Mouse (Mus musculus): ENCODE data around the gene Cavin1. TPM values are rescaled to one million over a fixed set of nuclear protein-coding genes. Genes with fewer than 3 reads are reported as not detected.
A peak's percentile ranks its signal among the peaks of the same experiment; 100 is the strongest.

Cavin1 gene
- total and polyA plus RNA-seq, 3 experiments, result 3.4 to 9.0 TPM; not detected in 1

DNA sequence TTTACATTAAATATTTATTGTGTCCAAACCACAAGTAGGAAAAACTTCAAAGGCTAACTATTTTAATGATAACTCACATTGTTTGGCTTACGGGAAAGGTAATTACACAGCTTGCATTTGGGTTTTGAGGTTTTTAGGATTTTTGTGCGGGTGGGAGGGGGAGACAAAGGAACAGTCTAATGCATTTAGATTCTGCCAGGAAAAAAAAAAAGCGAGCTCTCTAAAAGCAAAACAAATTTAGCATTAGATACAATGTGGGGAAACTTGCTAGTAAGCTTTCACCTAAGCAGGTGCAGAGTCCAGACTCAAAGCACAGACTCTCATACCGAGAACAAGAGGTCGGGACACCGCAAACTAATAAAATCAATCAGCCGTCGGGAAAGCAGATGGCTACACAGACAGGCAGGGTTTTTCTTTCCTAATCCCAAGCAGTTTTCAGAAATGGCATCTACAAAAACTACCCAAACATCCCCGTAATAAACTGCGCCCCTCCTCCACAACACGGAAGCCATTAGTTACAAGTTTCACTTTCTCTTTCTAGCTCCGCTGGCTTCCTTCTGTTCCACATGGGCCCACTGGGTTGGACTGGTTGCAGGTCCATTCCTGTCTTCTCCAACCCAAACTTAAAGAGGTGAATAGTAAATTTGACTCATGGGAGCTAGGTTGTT lies 39.3 kb downstream of the Cavin1 start (continued):
- peak; percentile 43 for TF ChIP-seq NELFE (IDR thresholded peaks at IDR 0.05; ENCODE audit: low read depth, low read length)
- no peak for TF ChIP-seq POLR2AphosphoS2 (IDR thresholded peaks at IDR 0.05; ENCODE audit: low read length)
- peak; percentile 71 for TF ChIP-seq HCFC1 (IDR thresholded peaks at IDR 0.05; ENCODE audit: low read depth, low read length)
- no peak; a peak in 1 of 4 replicates for TF ChIP-seq EP300 (IDR thresholded peaks at IDR 0.05; ENCODE audit: low read depth in 1 of 2, low read length in 2 of 2)
- TF ChIP-seq MAFK (IDR thresholded peaks at IDR 0.05; ENCODE audit: borderline replicate concordance, low read depth, low read length), result no peak
- TF ChIP-seq MYC (IDR thresholded peaks at IDR 0.05; ENCODE audit: low read depth, low read length), result peak; percentile 74
- TF ChIP-seq SIN3A (IDR thresholded peaks at IDR 0.05; ENCODE audit: low read length), result peak; percentile 94

DNA sequence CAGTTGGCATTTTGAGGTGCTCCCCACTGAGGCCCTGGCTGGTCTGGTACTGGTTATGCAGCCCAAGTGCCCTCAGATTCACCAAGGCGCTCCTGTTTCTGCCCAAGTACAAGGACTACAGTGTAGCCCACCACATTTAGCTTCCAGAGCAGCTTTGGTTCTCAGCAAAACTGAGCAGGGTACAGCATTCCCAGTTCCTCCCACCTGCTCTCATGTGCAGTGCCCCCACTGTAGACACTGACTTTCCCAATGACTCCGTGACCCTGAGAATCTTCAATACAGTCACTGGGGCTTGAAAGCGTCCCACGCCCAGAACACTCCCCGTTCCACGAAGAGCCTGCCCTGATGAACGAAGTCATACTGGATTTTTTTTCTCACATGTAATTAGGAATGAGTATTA lies 40.1 kb downstream of the Cavin1 start:
- Histone ChIP-seq H3K4me1 (ENCODE audit: control insufficient read depth in 1 of 2, insufficient read depth in 2 of 2, low read length in 2 of 2) (peaks cover 17 to 36% of the 10 kb centered on the region in 2 experiments), H3K4me3 (ENCODE audit: control insufficient read depth in 1 of 2, insufficient read depth in 1 of 2, low read depth in 2 of 2, low read length in 2 of 2) (no peak overlapping the region; a peak in 1 of 4 replicates), H3K27me3 (ENCODE audit: control insufficient read depth in 1 of 2, insufficient read depth in 2 of 2, low read length in 2 of 2) (no peaks in the 10 kb centered on the region), H3K79me2 (ENCODE audit: control insufficient read depth, insufficient read depth, low read length, poor library complexity) (peaks cover 11% of the 10 kb centered on the region), H3K9ac (ENCODE audit: control insufficient read depth, low read depth, low read length, poor library complexity, severe bottlenecking) (peak overlapping the region; percentile 17; the same call in 1 of the 2 replicates), H3K27ac (ENCODE audit: control insufficient read depth, low read depth, low read length) (0 out of 2 replicates have a peak overlapping the region, but pooled peaks have one; percentile 16), H3K9me3 (replicated peaks; ENCODE audit: insufficient read depth, low read length) (no peaks in the 10 kb centered on the region), H3K36me3 (ENCODE audit: control insufficient read depth in 1 of 2, insufficient read depth in 2 of 2, low read length in 2 of 2) (peaks cover 0 to 51% of the 10 kb centered on the region in 2 experiments; a peak in 2 of 4 replicates)
- TF ChIP-seq ETS1 (IDR thresholded peaks at IDR 0.05; ENCODE audit: low read depth, low read length) (no peak), TCF12 (IDR thresholded peaks at IDR 0.05; ENCODE audit: low read depth, low read length) (no peak), RAD21 (IDR thresholded peaks at IDR 0.05; ENCODE audit: low read depth, low read length) (no peak), USF1 (IDR thresholded peaks at IDR 0.05; ENCODE audit: low read depth, low read length) (no peak), UBTF (IDR thresholded peaks at IDR 0.05; ENCODE audit: borderline replicate concordance, insufficient read depth, low read depth, low read length) (no peak), BHLHE40 (IDR thresholded peaks at IDR 0.05; ENCODE audit: borderline replicate concordance, low read depth, low read length) (no peak)
- no peak for DNase-seq (ENCODE audit: low read depth, low spot score)

DNA sequence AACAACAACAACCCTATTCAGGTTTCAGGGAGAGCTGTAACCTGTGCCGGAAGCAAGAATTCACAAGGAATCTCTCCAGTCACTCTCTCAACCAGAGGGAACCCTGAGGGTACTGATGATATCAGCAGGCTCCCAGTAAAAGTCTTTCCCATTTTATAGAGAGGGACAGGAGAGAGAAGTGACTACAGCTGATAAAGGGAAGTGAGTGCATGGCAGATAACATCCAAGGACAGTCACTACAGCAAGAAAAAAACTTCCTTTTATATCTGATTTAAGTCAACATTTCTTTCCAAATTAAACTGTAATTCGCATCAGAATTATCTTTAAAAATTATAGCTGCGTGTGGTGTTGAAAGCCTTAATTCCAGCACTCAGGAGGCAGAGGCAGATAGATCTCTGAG lies 43.3 kb downstream of the Cavin1 start:
- DNase-seq (ENCODE audit: low read depth, low spot score), result peak; percentile 54
- Histone ChIP-seq H3K36me3 (ENCODE audit: control insufficient read depth in 1 of 2, insufficient read depth in 2 of 2, low read length in 2 of 2) (peaks cover 0 to 33% of the 10 kb centered on the region in 2 experiments; a peak in 2 of 4 replicates), H3K9ac (ENCODE audit: control insufficient read depth, low read depth, low read length, poor library complexity, severe bottlenecking) (no peak overlapping the region), H3K27me3 (ENCODE audit: control insufficient read depth in 1 of 2, insufficient read depth in 2 of 2, low read length in 2 of 2) (no peaks in the 10 kb centered on the region), H3K9me3 (replicated peaks; ENCODE audit: insufficient read depth, low read length) (no peaks in the 10 kb centered on the region), H3K4me3 (ENCODE audit: control insufficient read depth in 1 of 2, insufficient read depth in 1 of 2, low read depth in 2 of 2, low read length in 2 of 2) (no peak overlapping the region), H3K27ac (ENCODE audit: control insufficient read depth, low read depth, low read length) (peak overlapping the region; percentile 23), H3K79me2 (ENCODE audit: control insufficient read depth, insufficient read depth, low read length, poor library complexity) (peaks cover 5% of the 10 kb centered on the region), H3K4me1 (ENCODE audit: control insufficient read depth in 1 of 2, insufficient read depth in 2 of 2, low read length in 2 of 2) (peaks cover 13 to 15% of the 10 kb centered on the region in 2 experiments)
- TF ChIP-seq POLR2A (IDR thresholded peaks at IDR 0.05; ENCODE audit: control insufficient read depth in 1 of 2, insufficient read depth in 1 of 2, low read depth in 1 of 2, low read length in 2 of 2, poor library complexity in 1 of 2) (no peak), ETS1 (IDR thresholded peaks at IDR 0.05; ENCODE audit: low read depth, low read length) (peak; percentile 95), SIN3A (IDR thresholded peaks at IDR 0.05; ENCODE audit: low read length) (peak; percentile 69; the same call in 1 of the 2 replicates), ZKSCAN1 (IDR thresholded peaks at IDR 0.05; ENCODE audit: low read depth, low read length) (no peak), EP300 (IDR thresholded peaks at IDR 0.05; ENCODE audit: low read depth in 1 of 2, low read length in 2 of 2) (peak; percentile 69 to 88), ZNF384 (IDR thresholded peaks at IDR 0.05; ENCODE audit: low read depth, low read length) (peak; percentile 90), CHD2 (IDR thresholded peaks at IDR 0.05; ENCODE audit: low read length) (no peak), CTCF (IDR thresholded peaks at IDR 0.05 in 2 of 3, conservative IDR thresholded peaks at IDR 0.05 in 1 of 3; ENCODE audit: control insufficient read depth in 1 of 3, insufficient read depth in 1 of 3, low read depth in 2 of 3, low read length in 3 of 3, poor library complexity in 1 of 3, severe bottlenecking in 1 of 3) (no peak), RCOR1 (IDR thresholded peaks at IDR 0.05; ENCODE audit: low read depth, low read length) (peak; percentile 83), TAL1 (IDR thresholded peaks at IDR 0.05; ENCODE audit: low read length) (no peak), NELFE (IDR thresholded peaks at IDR 0.05; ENCODE audit: low read depth, low read length) (no peak), MYC (IDR thresholded peaks at IDR 0.05; ENCODE audit: low read depth, low read length) (peak; percentile 37; the same call in 1 of the 2 replicates), MAZ (IDR thresholded peaks at IDR 0.05; ENCODE audit: low read depth, low read length) (no peak), TBP (IDR thresholded peaks at IDR 0.05; ENCODE audit: low read depth, low read length) (no peak), GATA1 (IDR thresholded peaks at IDR 0.05; ENCODE audit: low read depth, low read length) (peak; percentile 94), TCF12 (IDR thresholded peaks at IDR 0.05; ENCODE audit: low read depth, low read length) (peak; percentile 76)
